Mouse (Mus musculus) Patski (cell line): Measurements from ENCODE around the gene A030005K14Rik. TPM values are rescaled to one million over a fixed set of nuclear protein-coding genes. Genes with fewer than 3 reads are reported as not detected.
A peak's percentile ranks its signal among the peaks of the same experiment; 100 is the strongest.

ENCODE experiments used
- ATAC-seq: fragments of 100-300 bp; one replicate; pipeline ENCODE4 v1.8.0; 2021
- CTCF ChIA-PET: fragments of 350-600 bp; sonication (Branson Sonifier 250); formaldehyde crosslinking; loops from one replicate; lab custom pipeline; 2022; ENCODE audit warnings: inconsistent platforms; lab: Charles Lee
- POLR2A ChIA-PET: fragments of 350-600 bp; sonication (Branson Sonifier 250); formaldehyde crosslinking; loops from one replicate; lab custom pipeline; 2022; ENCODE audit warnings: antibody characterized with exemption, inconsistent platforms; lab: Charles Lee
- DNase-seq: peaks from one replicate; pipeline ENCODE4 v3.0.0-alpha.2; 2011; ENCODE audit warnings: low read depth, low spot score
- H3K27me3 ChIP-seq: fragments of 371-371 bp; one replicate; pipeline ENCODE4 v1.5.1; 2021
- CTCF ChIP-seq: fragments of 100-300 bp; IDR thresholded peaks from one replicate; pipeline ENCODE4 v1.5.1; 2021
- in situ Hi-C: fragments of 300-500 bp; cut with MboI; formaldehyde crosslinking; loops from 3 replicates; pipeline ENCODE4 v1.11.1; 2018; ENCODE audit warnings: low pct_unique_long_range_greater_than_20kb, mixed read lengths
- polyA plus RNA-seq: library from polyadenylated mRNA; unstranded; gene quantifications from one replicate; pipeline ENCODE4 v1.2.3, GENCODE M21; 2021

Gene A030005K14Rik
- polyA plus RNA-seq = not detected

- no peaks in the 10 kb centered on the region for H3K27me3 ChIP-seq
- ATAC-seq = no peak
- in situ Hi-C loops = no loop called here
- no peak for TF ChIP-seq CTCF
- no peak for DNase-seq
- ChIA-PET POLR2A (no interaction called here), CTCF (interaction anchor here (0.9 kb wide), 1 partner anchor 20 kb away, joined by 3 read pairs; no protein-coding TSS in a partner anchor)
Measured at GRCm38 (mm10) chr1:83059278-83059677, at the start of gene A030005K14Rik. A030005K14Rik (minus strand) TSS chr1:83059378.

GRCm38 (mm10) chr1:83107410-83107978 lies 48.3 kb upstream of the A030005K14Rik start:
- in situ Hi-C loops = no loop called here
- TF ChIP-seq CTCF = no peak
- POLR2A ChIA-PET = no interaction called here
- CTCF ChIA-PET = interaction anchor here (1.1 to 1.3 kb wide), 2 partner anchors 12 to 31 kb away, joined by 3 to 4 read pairs; no protein-coding TSS in a partner anchor
- no peaks in the 10 kb centered on the region for H3K27me3 ChIP-seq
- no peak for ATAC-seq
- no peak for DNase-seq

DNA sequence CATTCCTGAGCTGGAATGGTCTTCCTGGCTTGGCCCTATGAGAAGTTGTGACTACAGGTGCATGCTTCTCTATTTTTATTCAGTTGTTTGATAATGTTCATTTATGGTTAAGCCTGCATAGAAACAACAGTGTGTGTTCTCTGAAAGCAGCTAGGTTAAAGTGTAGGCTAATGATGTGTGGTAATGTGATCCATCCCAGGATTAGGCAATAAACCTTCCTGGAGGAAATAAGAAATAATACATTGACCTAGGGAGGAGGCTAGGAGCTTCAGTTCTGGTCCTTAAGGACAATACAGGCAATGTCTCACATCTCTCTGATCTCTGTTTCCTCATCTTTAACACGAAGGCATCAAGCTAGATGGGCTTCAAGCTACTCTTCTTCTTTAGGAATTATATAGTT lies 46.3 kb upstream of the A030005K14Rik start:
- in situ Hi-C loops = no loop called here
- no peaks in the 10 kb centered on the region for H3K27me3 ChIP-seq
- ChIA-PET CTCF (interaction anchor here (0.7 kb wide), 1 partner anchor 17 kb away, joined by 3 read pairs; no protein-coding TSS in a partner anchor), POLR2A (interaction anchor here (0.8 kb wide), 1 partner anchor 132 kb away, joined by 4 read pairs; no protein-coding TSS in a partner anchor)
- no peak for DNase-seq
- peak; percentile 35 for ATAC-seq
- TF ChIP-seq CTCF = no peak

DNA sequence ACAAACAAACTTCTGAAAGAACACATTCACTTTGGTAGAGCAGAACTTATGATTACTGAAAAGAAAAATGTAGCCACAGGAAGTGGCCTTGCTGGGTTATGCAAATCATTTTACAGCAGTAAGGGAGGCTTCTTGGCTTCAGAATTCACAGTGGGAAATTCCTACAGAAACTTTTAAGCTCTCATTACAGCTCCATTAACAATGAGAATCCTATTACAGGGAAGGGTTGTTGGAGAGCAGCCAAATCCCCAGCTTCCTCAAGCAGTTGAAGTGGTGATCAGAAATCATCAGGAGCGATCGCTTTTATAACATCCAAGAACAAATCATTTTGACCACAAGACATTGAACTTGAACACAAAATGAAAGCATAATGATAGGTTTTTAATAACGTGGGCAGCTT lies 42.7 kb upstream of the A030005K14Rik start:
- TF ChIP-seq CTCF = no peak

DNA sequence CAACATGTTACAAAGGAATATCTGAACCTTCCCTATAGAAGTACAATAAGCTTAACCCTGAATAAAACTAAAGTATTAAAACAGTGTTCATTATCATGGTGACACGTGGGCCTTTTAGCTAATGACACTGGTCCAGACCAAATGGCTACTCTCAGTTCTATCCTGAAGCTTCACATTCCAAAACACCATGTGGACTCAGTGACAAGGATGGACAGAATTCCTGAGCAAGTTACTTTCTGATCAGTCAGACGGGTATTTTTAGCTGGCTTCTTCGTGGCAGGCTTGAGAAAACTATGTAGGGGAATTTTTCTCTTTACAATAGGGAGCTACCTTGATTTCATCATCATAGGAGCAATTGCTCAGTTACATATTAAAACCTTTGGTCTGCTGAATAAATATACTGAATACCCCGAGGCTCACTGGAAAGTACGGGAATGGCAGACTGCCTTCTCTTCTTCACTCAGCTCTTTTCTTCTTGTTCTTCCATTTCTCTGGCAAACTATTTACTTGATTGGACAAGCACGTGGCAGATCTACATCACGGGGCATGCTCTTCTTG lies 40.5 kb upstream of the A030005K14Rik start:
- ChIA-PET CTCF (interaction anchor here (0.7 to 2.3 kb wide), 10 partner anchors 11 to 36 kb away, joined by 3 to 9 read pairs (median 4); no protein-coding TSS in a partner anchor), POLR2A (interaction anchor here (0.8 to 1.2 kb wide), 3 partner anchors 11 to 17 kb away, joined by 3 to 6 read pairs (median 3); no protein-coding TSS in a partner anchor)
- in situ Hi-C loops = no loop called here
- ATAC-seq = peak; percentile 97
- no peak for TF ChIP-seq CTCF
- no peaks in the 10 kb centered on the region for H3K27me3 ChIP-seq
- DNase-seq = peak; percentile 83

More for the DNA sequence above, 42.7 kb upstream of the A030005K14Rik start:
- H3K27me3 ChIP-seq = no peaks in the 10 kb centered on the region
- ChIA-PET CTCF (interaction anchor here (0.9 to 1.2 kb wide), 4 partner anchors 9 to 37 kb away, joined by 3 to 5 read pairs (median 4); no protein-coding TSS in a partner anchor), POLR2A (no interaction called here)
- in situ Hi-C loops = no loop called here
- no peak for DNase-seq
- no peak for ATAC-seq

DNA sequence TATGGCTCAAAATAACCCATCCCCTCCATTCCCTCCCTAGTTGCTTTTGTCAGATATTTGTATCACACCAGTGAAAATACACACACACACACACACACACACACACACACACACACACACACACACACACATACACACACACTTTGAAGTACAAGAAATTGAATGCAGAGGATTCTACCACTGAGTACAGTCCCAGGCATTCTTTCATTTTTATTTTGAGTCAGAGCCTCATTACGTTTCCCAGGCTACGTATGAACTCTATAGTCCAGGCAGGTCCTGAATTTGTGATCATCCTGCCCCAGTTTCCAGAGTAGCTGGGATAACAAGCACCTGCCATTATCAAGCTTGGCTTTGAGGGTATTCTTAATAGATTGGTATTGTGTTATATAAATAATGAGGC lies 40.0 kb upstream of the A030005K14Rik start:
- no peaks in the 10 kb centered on the region for H3K27me3 ChIP-seq
- ATAC-seq (no peak), DNase-seq (no peak)
- CTCF ChIA-PET = interaction anchor here (0.7 to 2.4 kb wide), 10 partner anchors 10 to 34 kb away, joined by 3 to 9 read pairs (median 4); no protein-coding TSS in a partner anchor
- no peak for TF ChIP-seq CTCF
- POLR2A ChIA-PET = interaction anchor here (0.8 to 1.2 kb wide), 3 partner anchors 10 to 17 kb away, joined by 3 to 6 read pairs (median 3); no protein-coding TSS in a partner anchor
- in situ Hi-C loops = no loop called here

GRCm38 (mm10) chr1:83096935-83097334 lies 37.8 kb upstream of the A030005K14Rik start:
- in situ Hi-C loops = no loop called here
- DNase-seq (no peak), ATAC-seq (no peak)
- ChIA-PET POLR2A (no interaction called here), CTCF (interaction anchor here (1.0 to 2.4 kb wide), 7 partner anchors 10 to 53 kb away, joined by 3 to 8 read pairs (median 4); no protein-coding TSS in a partner anchor)
- TF ChIP-seq CTCF = no peak
- H3K27me3 ChIP-seq = no peaks in the 10 kb centered on the region

DNA sequence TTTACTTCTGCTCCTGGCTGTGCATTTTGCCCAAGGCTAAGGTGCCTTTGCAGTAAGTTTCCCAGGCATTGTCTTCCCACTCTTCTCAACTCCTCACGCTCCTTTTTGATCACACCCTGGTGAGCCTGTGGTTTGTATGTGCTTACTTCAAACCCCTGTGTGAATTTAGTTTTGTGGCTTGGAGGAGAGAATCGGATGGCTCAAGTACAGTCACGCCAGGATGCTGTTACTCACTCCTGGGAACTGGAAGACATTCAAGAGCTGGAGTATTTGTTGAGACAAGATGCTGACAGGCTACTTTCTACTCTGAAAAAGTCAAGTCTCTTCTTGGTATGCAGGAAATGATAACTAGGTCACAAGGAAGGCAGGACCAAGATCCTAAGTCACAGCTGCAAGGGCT lies 32.1 kb upstream of the A030005K14Rik start:
- in situ Hi-C loops = no loop called here
- POLR2A ChIA-PET = no interaction called here
- CTCF ChIA-PET = interaction anchor here (1.3 kb wide), 2 partner anchors 15 to 27 kb away, joined by 3 to 5 read pairs; no protein-coding TSS in a partner anchor

DNA sequence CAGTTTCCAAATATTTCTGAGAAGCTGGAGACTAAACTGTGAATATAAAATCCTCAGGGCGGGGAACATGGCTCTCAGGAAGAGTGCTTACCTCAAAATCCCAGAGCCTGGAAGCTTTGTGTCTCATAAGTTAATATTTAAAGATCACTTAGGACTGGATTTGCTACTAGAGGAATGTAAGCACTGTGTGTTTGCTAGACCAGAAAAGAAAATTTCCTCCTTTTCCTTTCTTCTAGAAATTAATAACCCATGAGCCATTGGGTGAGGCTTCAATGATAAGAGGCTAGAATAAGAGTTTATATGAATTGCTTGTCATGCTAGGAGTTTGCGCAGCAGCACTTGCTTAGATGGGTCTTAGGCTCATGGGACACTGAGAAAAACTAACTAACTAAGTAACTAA lies 25.6 kb upstream of the A030005K14Rik start:
- in situ Hi-C loops = loop anchor here (5.0 kb wide), 1 partner anchor 68 kb away; no protein-coding TSS in a partner anchor
- TF ChIP-seq CTCF = no peak
- ChIA-PET CTCF (interaction anchor here (0.9 to 1.4 kb wide), 2 partner anchors 12 to 34 kb away, joined by 3 to 5 read pairs; no protein-coding TSS in a partner anchor), POLR2A (no interaction called here)
- no peaks in the 10 kb centered on the region for H3K27me3 ChIP-seq
- ATAC-seq (peak; percentile 65), DNase-seq (no peak)

More for the DNA sequence above, 32.1 kb upstream of the A030005K14Rik start:
- peak; percentile 81 for DNase-seq
- TF ChIP-seq CTCF = no peak
- ATAC-seq = peak; percentile 83
- H3K27me3 ChIP-seq = no peaks in the 10 kb centered on the region

DNA sequence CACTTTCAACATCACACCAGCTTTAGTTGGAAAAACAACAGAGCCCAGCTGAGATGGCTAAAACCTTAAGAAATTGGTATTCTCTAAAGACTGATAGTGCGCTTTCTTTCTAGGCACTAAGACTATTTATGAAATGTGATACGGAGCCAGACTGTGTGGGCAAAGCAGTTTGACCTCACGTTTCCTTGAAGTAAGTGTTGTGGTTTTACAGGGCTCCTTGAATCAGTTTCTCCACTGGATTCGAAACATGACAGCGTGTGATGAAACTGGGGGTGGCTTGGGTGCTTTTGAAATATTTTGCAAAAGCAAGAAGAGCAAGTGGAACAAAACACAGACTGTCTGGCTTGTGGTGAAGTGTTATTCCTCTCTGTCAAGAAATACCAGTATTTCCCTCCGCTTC lies 17.8 kb upstream of the A030005K14Rik start:
- DNase-seq (no peak), ATAC-seq (no peak)
- H3K27me3 ChIP-seq = no peaks in the 10 kb centered on the region
- no peak for TF ChIP-seq CTCF
- ChIA-PET CTCF (interaction anchor here (2.0 kb wide), 1 partner anchor 11 kb away, joined by 9 read pairs; no protein-coding TSS in a partner anchor), POLR2A (interaction anchor here (0.7 kb wide), 1 partner anchor 1587 kb away, joined by 3 read pairs; no protein-coding TSS in a partner anchor)
- in situ Hi-C loops = no loop called here
